Mouse (Mus musculus): ENCODE measurements around the gene Popdc3.
"Not testable (repeated sequence)": the region's sequence is repeated elsewhere in the genome, so short reads cannot be mapped to it uniquely, and the experiment has no call there.

The Popdc3 gene

DNA sequence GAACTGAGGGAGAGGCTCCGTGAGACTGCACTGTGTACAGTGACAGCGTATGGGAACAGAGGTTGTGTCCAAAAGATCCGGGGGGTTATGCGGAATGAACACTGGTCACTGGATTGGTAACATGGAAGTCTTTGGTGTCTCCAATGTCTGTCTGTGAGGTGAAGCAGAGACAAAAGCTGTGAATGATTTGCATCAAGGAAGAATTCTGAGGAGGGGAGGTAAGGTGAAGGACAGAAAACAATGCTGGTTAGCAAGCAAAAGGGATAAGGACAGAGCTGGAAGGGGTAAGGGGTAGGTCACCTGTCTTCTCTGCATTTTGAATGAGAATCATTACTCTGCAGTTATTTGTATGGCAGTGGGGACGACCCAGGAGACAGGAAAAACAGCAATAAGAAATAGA lies 16.6 kb downstream of the Popdc3 start:
- no peak for DNase-seq (ENCODE audit: low spot score)

DNA sequence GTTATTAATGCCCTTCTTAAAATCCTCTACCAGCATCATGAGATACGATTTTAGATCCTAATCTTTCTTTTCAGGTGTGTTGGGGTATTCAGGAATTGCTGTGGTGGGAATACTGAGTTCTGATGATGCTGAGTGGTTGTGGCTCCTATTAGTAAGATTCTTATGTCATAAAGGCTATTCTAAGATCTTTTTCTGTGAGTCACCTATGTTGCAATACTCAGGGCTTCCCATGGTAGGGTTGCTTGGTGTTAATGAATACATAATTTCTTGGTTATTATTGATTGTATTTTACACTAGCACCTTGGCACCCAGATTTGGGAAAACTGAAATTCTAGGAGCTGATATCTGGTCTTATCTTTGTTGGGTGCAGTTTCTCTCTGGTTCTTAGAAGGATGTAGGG lies 26.7 kb downstream of the Popdc3 start:
- DNase-seq (ENCODE audit: low spot score): no peak

DNA sequence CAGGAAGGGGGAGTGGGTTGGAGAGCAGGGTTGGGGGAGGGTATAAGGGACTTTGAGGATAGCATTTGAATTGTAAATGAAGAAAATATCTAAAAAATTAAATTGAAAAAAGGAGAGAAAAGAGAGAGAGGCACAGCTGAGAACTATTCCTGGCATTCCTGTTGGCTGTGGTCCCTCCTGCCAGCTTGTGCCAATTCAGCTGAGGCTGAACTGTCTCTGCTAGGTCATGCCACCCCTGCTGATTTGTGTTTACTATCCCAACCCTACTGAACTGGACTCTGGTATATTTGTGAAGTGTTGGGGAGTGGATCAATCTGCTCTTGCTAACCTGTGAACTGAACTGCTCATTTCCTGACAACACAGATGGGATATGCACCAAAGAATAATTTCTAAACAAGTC lies 32.3 kb downstream of the Popdc3 start:
- DNase-seq (ENCODE audit: low spot score): no peak

DNA sequence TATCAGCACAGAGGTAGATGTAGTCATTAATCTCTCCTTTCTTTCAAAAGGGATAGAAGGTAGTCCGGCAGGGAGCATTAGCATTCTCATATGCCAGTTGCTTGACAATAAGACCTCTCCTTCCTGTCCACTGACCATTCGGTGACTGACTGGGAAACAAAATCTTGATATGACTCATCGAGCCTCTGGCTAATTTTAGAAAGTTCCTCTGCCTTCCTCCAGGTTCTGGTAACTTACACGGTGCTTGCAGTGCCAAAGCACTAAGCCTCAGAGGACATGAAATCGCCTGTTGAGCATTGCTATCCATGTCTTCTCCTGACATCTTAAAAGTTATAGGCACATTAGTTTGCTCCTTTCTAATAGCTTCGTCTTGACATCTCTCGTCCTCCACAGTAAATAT lies 38.8 kb downstream of the Popdc3 start:
- DNase-seq (ENCODE audit: low spot score): no peak

DNA sequence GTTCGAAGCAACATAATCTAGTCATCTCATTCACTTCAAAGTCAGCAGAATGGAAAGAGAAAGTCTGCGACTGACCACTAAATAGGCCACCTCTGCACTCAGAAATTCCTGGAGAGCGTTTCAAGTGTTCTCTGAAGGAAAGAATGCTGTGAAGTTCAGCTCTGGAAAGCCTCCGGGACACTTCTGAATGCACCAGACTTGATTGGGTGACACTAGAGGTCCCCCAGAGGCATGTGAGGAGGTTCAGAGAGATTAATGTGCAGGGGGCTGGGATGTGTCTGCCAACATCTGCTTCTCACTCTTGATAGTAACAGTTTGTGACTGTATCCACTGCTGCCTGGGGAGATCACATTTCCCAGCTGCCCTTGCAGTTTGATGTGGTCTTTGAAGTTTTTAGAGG lies 52.1 kb downstream of the Popdc3 start:
- peak; percentile 77 for DNase-seq (ENCODE audit: low spot score)

DNA sequence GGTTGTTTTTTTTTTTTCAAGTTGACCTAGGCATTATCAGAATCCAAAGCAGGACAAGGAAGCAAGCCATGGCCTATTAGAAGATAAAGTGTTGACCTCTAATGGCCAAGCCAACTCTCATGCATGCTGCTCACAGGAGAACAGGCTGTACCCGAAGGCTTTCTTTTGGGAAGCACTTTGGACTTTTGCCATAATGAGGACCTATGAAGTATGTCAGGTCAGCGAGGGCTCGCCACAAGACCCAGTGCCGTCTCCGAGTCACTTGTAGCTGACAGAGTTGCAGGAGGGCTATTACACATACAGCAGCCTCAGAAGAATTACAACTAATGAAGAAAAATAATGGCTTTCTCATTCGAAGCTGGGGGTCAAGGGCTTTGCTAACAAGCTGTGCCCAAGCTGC lies 55.5 kb downstream of the Popdc3 start:
- no peak for DNase-seq (ENCODE audit: low spot score)

DNA sequence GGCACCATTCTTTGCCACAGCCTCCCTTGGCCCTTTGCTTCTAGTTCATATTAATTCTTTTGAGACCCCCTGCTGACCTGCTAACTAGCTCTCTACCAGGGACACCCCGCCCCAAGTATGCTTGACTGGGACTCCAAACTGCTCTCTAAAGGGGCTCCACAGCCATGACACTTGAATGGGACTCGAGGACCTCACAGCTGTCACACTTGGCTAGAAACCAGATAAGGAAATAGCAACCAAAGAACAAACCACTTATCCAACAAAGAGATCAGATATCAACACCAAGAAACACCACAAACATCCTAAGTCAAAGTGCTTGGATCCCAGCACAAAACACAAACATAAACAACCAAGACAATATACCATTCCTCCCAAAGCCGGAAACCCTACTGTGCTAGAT lies 58.4 kb downstream of the Popdc3 start:
- DNase-seq (ENCODE audit: low spot score): no peak

DNA sequence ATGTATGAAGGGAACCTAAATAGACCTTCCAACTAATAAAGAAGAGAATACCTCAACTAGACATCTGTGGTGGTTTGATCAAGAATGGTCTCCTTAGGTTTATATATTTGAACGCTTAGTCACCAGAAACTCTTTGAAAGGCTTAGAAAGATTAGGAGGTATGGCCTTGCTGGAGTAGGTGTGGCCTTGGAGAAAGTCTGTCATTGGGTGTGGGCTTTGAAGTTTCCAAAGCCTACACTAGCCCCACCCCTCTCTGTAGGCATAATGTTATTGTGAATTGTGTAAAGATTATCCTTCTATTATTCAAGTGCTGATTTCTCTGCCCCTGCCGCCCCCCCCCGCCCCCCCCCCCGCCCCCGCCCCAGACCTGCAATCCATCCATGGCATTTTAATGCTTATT lies 59.6 kb downstream of the Popdc3 start:
- no peak for DNase-seq (ENCODE audit: low spot score)

DNA sequence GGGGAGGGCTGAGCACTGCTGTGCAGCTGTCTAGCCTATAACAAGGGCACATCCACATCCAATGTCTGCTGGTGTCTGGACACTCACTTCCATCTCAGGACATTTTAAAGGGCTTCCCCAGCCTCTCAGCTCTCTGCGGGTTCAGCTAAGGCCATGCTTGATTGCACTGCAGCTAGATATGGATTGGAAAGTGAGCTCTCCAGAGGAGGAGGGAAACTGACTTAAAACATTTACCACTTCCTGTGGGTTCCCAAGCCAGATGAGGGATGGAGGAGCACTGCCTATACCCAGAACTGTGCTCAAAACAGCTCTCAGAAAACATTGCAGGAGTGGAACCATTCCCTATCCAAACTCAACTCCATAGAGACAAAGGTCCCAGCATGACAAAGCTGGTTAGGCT lies 82.6 kb downstream of the Popdc3 start:
- no peak for DNase-seq (ENCODE audit: low spot score)

DNA sequence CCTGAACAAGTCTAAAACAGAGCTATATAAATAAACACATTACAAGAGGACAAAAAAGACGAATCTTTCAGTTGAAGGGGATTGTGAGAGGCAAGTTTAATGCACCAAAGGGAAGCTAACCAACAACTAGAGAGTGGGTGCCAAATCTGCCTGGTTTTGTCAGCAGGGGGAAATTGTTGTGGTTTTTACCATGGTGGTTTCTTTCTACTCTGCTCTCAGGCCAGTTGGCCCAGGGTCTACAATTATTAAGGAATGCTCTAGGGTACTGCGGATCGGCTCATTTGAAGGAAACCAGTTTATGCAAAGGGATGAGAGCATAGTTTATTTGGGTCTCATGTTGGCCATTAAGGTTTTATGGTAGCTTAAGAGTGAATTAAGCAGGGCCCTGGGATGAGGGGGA lies 84.2 kb downstream of the Popdc3 start:
- no peak for DNase-seq (ENCODE audit: low spot score)

DNA sequence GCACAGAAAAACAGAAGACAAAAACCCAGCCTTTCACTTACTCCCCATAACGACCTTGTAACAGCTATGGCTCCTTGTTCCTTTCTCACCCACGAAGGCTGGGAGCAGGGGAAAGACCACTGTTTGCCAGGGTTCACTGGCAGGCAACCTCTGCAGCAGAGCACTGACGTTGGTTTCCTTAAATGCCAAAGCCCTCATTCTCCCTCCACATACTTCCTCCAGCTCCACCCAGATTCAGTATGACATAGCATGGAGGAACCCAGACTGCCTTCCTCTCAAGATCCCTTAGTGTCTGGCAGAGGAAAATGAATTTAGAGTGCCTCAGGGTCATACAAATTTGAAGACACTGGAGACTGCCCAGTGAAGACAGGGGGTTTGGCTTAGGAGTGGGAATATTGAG lies 98.6 kb downstream of the Popdc3 start:
- DNase-seq (ENCODE audit: low spot score): no peak

DNA sequence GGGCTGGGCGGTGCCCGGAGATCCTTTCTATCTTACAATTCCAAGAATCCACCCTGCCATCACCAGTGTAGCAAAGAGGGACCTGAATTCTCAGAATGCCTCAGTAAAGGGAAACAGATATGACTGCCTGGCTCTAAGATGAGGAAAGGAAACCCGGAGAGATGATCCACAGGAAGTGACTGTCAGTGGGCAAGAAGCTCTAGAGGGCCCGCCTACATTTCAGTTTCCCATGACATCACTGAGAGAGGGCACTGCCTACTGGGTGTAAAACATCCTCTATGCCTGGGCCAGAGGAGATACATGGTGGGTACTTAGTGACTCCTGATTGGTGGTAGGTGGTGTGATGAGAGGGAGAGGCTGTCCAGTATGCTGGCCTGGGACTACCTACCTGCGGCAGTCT lies 99.1 kb downstream of the Popdc3 start:
- no peak for DNase-seq (ENCODE audit: low spot score)

DNA sequence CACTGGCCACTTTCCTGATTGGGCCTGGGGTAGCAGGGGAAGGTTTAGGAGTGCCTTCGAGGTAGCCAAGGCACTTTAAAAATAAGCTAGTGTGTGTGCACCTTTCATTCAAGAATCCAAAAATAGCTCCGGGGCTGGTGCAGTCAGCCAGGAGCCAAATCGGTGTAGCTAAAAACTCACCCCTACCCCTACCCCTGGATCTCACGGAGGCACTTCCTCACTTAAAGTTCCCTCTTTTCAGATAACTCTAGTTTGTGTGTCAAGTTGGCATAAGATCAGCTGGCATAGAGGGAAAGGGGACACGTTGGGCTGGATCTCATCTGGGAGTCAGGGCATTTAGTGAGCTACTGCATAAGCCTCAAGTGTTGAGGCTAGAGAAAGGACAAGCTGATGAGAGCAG lies 107.8 kb downstream of the Popdc3 start:
- DNase-seq (ENCODE audit: low spot score): no peak

DNA sequence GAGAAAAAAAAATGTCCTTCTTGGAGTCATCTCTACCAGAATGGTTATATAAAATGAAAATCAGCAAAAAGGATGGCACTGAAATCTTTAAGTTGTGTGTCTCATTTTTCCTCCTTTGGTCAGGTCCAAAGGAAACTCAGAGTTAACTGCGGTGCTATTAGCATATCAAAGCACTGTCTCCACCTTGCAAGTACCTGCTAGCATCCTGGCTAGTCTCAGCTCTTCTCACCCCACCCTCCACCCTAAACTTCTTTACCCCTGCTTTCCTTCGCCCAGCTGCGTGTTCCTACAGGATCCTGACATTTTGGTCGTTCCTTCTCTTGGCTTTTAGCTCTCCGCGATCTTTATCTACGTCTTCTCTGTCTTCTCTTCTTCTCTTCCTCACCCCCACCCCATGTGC lies 110.5 kb downstream of the Popdc3 start:
- no peak for DNase-seq (ENCODE audit: low spot score)

DNA sequence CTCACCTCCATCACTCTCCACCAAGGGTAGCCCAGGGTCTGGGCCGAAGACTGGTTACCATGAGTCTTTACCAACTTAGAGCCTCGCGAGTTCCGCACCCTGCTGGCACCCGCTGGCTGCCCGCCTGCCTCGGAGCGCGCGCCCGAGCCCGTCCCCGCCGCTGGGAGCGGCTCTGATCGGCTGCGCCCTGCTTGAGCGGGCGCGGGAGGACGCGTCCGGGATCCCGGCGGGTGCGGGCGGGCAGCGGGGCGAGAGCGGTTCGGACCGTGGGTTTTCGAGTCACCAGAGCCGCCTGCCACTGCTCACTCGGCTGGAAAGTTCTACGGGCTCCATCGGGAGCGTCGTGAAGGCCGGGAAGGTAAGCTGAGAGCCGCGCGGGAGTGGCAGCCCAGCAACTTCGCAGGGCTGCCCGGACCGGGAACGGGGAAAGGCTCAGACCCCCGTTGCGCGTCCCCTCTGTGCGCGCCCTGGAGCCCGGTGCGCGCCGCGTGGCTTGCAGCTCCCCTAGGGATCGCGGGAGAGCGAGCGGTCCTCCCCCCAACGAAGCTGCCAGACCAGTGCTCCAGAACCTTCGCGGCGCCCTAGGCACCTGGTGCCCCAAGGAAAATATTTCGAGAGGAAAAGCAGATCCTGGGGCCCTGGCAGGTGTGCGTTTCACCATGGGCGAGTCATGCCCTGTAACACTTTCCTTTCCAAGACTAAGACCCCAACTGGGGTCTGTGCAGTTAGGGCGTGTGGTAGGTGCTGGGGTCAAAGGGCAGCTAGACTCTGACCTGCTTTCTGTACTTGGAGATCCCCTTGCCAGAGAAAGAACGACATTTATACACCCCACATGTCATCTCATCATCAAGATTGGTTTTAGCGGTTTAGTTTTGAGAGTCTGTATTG lies 111.6 kb downstream of the Popdc3 start:
- peak; percentile 48 for DNase-seq (ENCODE audit: low spot score)

DNA sequence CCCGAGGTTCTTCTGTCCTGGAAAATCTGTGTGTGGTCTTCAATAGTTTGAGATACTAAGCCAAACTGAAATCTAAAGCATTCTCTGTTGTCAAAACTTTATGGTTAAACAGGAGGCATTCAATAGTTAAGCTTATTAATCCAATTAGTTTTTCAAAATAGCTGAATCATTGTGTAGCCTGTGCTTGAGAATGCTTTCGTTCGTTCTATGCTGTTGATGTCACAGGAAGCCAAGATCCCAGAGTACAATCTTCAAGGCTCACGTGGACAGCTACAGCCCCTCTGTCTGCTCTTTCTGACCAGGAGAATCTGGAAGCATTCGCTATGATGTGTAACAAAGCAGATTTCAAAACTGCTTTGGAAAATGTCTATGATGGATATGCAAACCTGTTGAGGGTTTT lies 112.7 kb downstream of the Popdc3 start:
- peak; percentile 7 for DNase-seq (ENCODE audit: low spot score)

DNA sequence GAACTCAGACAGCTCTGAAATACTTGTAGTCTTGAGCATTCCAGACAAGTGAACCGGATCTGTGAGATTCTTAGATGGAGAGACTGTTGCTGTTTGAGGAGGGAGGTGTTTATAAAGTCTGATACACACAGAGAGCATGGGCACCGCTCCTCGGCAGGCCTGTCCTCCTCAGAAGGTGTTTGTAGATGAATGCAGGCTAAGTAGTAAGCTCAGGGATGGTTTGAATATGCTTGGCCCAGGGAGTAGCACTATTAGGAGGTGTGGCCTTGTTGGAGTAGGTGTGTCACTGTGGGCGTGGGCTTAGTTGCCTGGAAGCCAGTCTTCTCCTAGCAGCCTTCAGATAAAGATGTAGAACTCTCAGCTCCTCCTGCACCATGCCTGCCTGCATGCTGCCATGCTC lies 114.3 kb downstream of the Popdc3 start:
- DNase-seq (ENCODE audit: low spot score): not testable (repeated sequence)

DNA sequence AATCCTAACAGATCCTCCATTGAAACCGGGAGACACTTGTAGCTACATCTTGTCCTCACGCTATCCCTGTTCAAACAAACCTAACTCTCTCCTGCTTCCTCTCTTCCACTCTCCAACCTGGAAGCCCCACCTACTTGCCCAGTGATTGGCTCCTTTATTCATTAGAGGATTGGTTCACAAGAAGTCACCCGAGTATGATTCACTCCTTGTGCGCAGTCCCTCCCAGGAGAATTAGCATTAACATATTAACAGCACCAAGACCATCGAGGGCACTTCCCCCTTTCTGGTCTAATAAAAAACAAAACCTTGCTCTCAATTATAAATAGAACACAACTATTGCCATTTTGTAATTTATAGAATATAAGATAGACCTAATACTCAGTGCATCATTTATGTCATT lies 117.2 kb downstream of the Popdc3 start:
- DNase-seq (ENCODE audit: low spot score): no peak

DNA sequence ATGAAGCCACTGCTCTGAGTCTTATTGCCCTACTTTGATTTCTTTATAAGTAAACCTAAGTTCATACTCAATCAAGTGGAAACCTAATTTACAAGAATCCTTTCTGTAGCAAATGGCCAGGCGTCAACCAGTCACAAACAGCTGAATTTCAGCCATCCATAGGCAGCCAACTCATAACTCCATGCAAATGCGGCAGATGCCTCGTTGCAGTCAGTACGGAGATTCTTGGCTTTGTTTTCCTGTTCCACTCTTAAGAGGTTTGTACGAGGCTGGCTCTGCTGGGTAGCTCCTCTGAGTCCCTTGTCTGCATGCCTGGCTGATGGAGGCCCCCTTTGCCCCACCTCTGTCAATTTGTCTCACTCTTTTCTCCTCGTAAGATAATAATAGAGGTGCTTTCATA lies 120.6 kb downstream of the Popdc3 start:
- no peak for DNase-seq (ENCODE audit: low spot score)

DNA sequence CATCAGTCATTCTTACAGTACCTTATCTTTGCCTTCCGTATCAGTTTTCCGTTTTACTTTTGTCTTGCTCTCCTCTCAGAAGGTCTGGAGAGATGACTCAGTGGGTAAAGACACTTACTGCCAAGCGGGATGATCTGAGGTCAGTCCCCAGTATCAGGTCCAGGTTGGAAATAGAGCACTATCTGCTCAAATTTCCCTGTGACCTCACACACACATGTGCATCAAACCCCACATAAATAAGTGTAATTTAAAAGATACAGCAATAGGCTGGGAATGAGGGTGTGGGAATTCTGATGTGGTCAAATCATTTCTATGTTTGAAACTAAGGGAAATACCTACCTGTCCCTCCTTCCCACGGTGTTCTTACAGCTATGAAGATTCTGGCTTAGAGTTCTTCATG lies 121.6 kb downstream of the Popdc3 start:
- no peak for DNase-seq (ENCODE audit: low spot score)

DNA sequence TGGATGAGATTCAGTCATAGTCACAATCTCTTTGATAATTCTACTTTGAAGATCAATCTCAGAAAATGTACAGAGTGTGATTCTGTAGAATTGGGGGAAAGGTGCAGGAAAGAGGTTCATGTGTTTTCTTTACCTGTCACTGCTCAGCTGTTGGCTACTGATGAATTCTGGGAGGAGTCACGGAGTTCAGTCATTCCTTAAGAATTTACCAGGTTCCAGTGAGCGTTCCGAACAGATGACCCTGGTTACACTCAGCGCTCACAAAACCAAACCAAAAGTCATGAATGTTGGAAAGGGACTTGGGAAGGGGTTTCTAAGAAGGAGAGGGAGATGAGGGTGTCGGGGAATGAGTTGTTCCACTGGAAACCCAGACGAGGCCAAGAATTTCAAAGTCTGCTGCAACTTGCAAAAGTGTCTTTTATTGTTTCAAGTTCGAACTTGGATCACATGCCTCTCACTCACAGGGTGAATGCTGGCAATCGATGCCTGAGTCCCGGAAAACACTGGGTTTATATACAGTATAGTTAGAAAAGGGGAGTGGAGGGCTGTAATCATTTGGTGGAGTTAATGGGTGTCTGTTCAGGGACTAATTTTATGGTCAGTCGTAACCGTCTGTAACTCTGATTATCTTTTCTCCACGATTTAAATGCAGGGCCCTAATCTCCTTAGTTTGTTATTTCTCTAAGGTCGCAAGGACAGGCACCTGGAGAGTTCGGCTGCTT lies 125.6 kb downstream of the Popdc3 start:
- no peak for DNase-seq (ENCODE audit: low spot score)

DNA sequence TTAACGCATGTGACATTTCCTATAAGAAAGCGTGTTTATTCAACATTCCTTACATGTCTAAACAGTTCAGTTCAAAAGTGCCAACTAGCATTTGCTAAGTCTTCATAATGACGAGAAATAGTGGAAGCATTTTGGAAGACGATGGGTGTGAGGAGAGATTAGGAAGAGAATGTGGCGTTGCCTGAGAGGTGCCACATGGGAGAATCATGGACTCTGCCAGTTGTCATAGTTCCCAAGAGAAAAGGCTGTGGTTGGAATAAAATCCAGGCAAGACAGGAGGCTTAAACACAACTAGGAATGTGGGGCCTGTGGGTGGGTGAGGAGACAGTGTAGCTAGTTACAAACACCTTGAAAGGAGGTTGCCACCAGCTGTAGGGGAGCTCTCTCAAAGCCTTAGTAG lies 127.3 kb downstream of the Popdc3 start:
- DNase-seq (ENCODE audit: low spot score): no peak

DNA sequence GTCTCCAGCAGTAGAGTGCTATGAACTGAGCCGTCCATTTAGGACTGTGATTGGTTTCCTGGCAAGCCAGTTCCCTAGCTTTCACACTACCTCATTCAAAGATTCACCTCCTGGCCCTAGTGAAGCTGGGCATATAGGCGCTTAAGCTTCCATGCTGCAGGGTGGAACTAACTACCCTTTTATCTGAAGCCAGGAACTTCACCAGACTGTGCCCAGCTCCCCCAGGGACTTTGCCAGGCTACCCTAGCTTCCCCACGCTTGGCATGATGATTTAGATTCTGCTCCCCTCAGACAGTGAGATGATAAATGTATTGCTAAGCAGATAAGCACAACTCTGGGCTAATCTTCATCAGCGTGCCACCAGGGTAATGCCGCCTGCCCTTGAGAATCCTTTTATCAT lies 133.2 kb downstream of the Popdc3 start:
- DNase-seq (ENCODE audit: low spot score): no peak

DNA sequence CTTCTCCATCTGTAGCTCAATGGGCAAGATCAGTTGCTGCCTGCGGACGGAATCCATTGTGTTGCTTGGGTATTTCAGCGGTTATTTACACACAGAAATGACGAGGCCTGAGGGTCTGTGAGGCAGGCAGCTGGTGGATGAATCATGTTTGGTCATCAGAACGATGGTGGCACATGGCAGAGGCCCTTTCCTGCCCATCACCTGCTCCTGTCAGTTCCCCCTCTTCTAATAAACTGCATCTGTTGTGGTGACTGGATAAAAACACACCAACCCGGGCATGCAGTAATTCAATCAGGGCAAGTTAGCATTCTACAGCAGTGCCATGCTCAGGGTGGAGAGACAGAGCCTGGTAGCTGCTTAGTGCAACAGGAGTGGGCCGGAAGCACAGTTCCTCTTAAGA lies 133.7 kb downstream of the Popdc3 start:
- DNase-seq (ENCODE audit: low spot score): peak; percentile 6
